Mouse (Mus musculus): ENCODE data around the gene Olfr117. TPM values are rescaled to one million over a fixed set of nuclear protein-coding genes. Genes with fewer than 3 reads are reported as not detected.
"Not testable (repeated sequence)": the region's sequence is repeated elsewhere in the genome, so short reads cannot be mapped to it uniquely, and the experiment has no call there.

Olfr117 gene
- total RNA-seq (2017): not detected in 2 replicates

DNA sequence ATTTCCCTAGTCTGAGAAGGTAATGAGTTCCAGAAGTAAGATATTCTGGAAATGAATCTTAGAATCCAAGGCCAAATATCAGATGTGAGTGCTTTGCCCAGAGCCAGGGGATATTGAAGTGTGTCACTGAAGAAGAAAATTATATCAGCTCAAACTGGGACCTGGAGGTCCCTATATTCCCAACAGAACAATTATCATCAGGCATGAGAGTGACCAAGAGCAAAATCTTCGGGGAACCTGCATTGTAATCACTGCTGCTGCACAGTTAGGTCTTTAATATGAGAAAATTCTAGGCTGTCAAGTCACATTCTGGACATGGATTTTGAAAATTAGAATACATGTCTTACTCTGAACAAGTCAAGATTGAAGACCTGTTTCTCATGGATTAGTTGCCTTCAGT is at the start of gene Olfr117:
Gene Olfr117 (minus strand): TSS at position 101 of the 400 bp plus-strand sequence.
- ATAC-seq (replicated peaks in 1 of 2; ENCODE audit: insufficient read depth in 1 of 2, low FRiP score in 2 of 2, low TSS enrichment in 1 of 2, low read depth in 1 of 2, poor library complexity in 2 of 2, severe bottlenecking in 2 of 2): no peak

DNA sequence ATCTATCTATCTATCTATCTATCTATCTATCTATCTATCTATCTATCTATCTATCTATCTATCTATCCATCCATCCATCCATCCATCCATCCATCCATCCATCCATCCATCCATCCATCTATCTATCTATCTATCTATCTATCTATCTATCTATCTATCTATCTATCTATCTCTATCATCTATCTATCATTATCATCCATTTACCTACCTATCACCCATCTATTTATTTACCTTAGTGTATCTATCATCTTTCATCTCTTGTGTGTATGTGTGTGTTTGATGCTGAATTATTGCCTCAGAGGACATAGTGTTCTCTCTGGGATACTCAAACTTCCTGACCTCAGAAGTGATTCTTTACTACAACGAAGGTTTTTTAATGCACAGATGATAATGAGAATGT is 32.7 kb upstream of the Olfr117 start, which contains the start of gene Olfr119:
Gene Olfr119 (plus strand): TSS at position 301 of the 400 bp plus-strand sequence.
- ATAC-seq (replicated peaks in 1 of 2; ENCODE audit: insufficient read depth in 1 of 2, low FRiP score in 2 of 2, low TSS enrichment in 1 of 2, low read depth in 1 of 2, poor library complexity in 2 of 2, severe bottlenecking in 2 of 2): not testable (repeated sequence)

- ATAC-seq (replicated peaks in 1 of 2; ENCODE audit: insufficient read depth in 1 of 2, low FRiP score in 2 of 2, low TSS enrichment in 1 of 2, low read depth in 1 of 2, poor library complexity in 2 of 2, severe bottlenecking in 2 of 2): no peak
Observed at GRCm38 (mm10) chr17:37666688-37667087, 3.1 kb upstream of the Olfr117 start, which contains the start of gene Olfr118. Olfr118 (plus strand) TSS chr17:37666988.

GRCm38 (mm10) chr17:37627009-37627408 is 36.6 kb downstream of the Olfr117 start, which contains the start of the genes Olfr115 and Olfr116:
Olfr115 (minus strand) TSS chr17:37627109.
Olfr116 (minus strand) TSS chr17:37627199.
- no peak for ATAC-seq (replicated peaks in 1 of 2; ENCODE audit: insufficient read depth in 1 of 2, low FRiP score in 2 of 2, low TSS enrichment in 1 of 2, low read depth in 1 of 2, poor library complexity in 2 of 2, severe bottlenecking in 2 of 2)

Other genes with a start within 250 kb of the Olfr117 start
- gene Olfr108, start 218.3 kb downstream of the Olfr117 start, total RNA-seq (2017): not detected in 2 replicates
- gene Olfr109, start 204.9 kb downstream of the Olfr117 start, total RNA-seq (2017): not detected in 2 replicates
- gene H2-M2, start 180.2 kb downstream of the Olfr117 start, total RNA-seq (2017): not detected in 2 replicates
- gene Olfr110, start 171.3 kb downstream of the Olfr117 start, total RNA-seq (2017): not detected in 2 replicates
- not detected in 2 replicates for gene Olfr111, start 155.8 kb downstream of the Olfr117 start, total RNA-seq (2017)
- gene Olfr112, start 94.3 kb downstream of the Olfr117 start, total RNA-seq (2017): not detected in 2 replicates
- gene Olfr113, start 86.1 kb downstream of the Olfr117 start, total RNA-seq (2017): not detected in 2 replicates
- gene Olfr114, start 71.0 kb downstream of the Olfr117 start, total RNA-seq (2017): not detected in 2 replicates
- not detected in 2 replicates for gene Olfr115, start 36.7 kb downstream of the Olfr117 start, total RNA-seq (2017)
- not detected in 2 replicates for gene Olfr116, start 36.6 kb downstream of the Olfr117 start, total RNA-seq (2017)
- gene Olfr118, start 3.2 kb upstream of the Olfr117 start, total RNA-seq (2017): not detected in 2 replicates
- not detected in 2 replicates for gene Olfr119, start 32.8 kb upstream of the Olfr117 start, total RNA-seq (2017)
- gene Olfr120, start 58.0 kb upstream of the Olfr117 start, total RNA-seq (2017): not detected in 2 replicates
- gene Olfr121, start 85.1 kb upstream of the Olfr117 start, total RNA-seq (2017): not detected in 2 replicates
- not detected in 2 replicates for gene Olfr122, start 104.8 kb upstream of the Olfr117 start, total RNA-seq (2017)
- not detected in 2 replicates for gene Olfr123, start 129.7 kb upstream of the Olfr117 start, total RNA-seq (2017)
- not detected in 2 replicates for gene Olfr124, start 136.1 kb upstream of the Olfr117 start, total RNA-seq (2017)
- not detected in 2 replicates for gene Olfr125, start 169.2 kb upstream of the Olfr117 start, total RNA-seq (2017)
- not detected in 2 replicates for gene Olfr126, start 183.7 kb upstream of the Olfr117 start, total RNA-seq (2017)
- not detected in 2 replicates for gene Olfr127, start 236.7 kb upstream of the Olfr117 start, total RNA-seq (2017)